Mouse (Mus musculus): Measurements from ENCODE around the gene Sh2b1. TPM values are rescaled to one million over a fixed set of nuclear protein-coding genes. Genes with fewer than 3 reads are reported as not detected.
"Not testable (repeated sequence)": the region's sequence is repeated elsewhere in the genome, so short reads cannot be mapped to it uniquely, and the experiment has no call there.

Sh2b1 gene
- 10 to 100 TPM; 68.5 to 73.5 TPM for total RNA-seq (2021)

DNA sequence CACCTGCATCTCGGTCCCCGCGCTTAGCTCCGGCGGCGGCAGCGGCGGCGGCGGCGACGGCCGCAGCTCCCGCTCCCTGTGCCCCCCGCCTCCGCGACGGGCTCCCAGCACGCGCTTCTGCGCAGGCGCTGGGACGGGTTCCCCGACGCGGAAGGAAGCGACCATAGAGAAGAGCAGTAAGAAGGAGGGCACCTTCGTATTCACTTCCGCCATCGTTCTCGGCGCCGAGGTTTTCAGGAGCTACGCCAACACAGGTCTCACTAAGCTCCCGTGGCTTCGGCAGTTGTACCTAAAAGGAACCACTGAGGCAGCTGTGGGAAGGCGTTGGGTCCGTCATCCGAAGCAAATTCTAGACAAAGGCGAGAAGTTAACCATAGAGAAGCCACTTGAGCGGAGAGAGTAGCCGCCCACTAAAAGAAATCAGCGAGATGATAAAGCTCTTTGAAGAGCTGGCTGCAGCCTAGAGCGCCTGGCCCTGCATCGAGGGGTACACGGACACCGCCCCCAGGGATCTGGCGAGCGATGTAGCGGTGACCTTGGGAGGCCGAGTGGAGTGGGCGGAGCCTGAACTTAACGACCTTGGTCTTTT, at the start of gene Sh2b1:
Gene Sh2b1, minus strand, starts transcription at position 432 of the 589 bp plus-strand sequence.
- intact Hi-C loops (cut with DNase I): loop anchor here (5.0 kb wide), 1 partner anchor 78 kb away; the partner anchor contains the start of gene Nfatc2ip

DNA sequence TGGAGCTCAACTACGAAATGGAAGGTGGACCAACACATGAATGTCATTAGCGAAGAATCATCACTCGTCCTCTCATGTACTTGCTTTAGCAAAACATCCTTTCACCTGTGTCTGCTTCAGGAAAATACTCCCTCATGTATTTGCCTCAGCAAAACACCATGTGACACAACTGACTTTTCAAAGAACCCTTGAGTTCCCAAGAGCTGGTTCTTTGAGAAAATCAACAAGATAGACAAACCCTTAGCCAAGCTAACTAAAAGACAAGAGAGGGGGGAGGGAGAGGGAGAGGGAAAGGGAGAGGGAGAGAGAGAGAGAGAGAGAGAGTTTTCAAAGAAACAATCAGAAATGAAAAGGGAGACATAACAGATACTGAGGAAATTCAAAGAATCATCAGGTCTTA, 48.1 kb upstream of the Sh2b1 start:
- DNase-seq (ENCODE audit: low spot score in 2 of 2): no peak
- intact Hi-C loops (cut with DNase I): no loop called here

More for the DNA sequence above, at the start of gene Sh2b1:
- DNase-seq (ENCODE audit: low spot score in 2 of 2): peak; percentile 89 to 91

DNA sequence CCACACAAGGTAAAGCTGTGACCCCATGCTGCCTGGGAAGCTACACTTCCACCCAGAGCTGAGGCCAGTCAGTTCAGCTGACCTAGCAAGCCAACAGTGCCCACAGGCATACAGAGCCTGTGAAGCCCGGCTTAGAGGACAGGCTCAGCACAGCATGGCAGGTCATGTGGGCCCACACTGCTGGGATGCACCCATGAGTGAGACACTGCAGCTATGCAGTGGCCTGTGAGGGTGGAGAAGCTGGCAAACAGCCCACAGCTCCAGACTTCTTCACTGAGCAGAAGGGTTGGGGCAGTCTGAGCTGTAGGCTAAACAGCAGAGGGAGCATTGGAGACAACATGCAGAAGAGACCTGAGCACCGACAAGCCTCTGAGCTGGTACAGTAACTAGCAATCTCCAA, 44.3 kb upstream of the Sh2b1 start:
- intact Hi-C loops (cut with DNase I): loop anchor here (5.0 kb wide), 1 partner anchor 187 kb away; no protein-coding TSS in a partner anchor
- DNase-seq (ENCODE audit: low spot score in 2 of 2): no peak

DNA sequence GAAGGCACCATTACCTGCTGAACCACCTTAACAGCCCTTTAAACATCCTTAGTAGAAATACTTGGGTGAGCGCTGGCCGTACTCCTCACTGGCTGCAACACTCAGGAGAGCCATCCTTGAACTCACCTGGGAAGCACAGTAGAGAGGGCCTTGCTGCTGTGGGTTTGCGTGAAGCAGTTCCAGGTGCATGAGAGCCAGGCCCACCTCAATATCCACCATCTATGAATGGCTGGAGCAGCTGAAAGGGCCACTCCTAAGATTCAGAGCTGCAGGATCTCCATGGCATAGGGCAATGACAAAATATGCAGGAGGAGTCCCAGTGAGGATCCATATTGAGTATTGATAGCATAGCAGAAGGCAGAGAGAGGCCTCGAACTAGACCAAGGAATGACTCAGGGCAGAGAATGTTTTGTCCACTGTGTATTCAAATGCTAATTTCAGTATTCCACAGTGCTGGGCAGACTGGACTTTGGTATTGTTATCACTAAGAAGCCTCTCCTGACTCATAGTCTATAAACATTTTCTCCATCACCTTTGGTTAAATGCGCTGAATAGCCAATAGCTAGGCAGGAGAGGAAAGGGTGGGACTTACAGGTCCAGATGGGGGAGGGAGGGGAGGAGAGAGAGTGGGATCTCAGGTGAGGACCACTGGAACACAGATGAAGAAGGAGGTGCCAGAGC, 43.2 kb upstream of the Sh2b1 start:
- intact Hi-C loops (cut with DNase I): loop anchor here (5.0 kb wide), 1 partner anchor 186 kb away; no protein-coding TSS in a partner anchor
- no peak for DNase-seq (ENCODE audit: low spot score in 2 of 2)

DNA sequence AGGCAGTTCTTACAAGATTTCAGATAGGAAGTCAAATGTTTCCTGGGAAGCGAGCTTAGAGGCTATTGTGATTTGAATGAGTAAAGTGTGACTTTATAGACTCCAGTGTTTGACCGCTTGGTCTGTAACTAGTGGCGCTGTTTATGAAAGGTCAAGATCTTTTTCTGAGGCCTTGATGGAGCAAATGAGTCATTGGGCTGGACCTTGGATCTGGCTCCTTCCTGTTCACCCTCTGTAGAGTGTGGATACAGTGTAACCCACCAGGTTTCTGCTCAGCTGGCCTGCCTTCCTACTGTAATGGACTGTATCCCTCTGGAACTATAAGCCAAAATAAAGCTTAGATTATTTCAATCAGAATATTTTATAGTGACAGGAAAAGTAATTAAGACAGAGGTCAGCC, 36.1 kb upstream of the Sh2b1 start:
- no peak for DNase-seq (ENCODE audit: low spot score in 2 of 2)
- intact Hi-C loops (cut with DNase I): no loop called here

DNA sequence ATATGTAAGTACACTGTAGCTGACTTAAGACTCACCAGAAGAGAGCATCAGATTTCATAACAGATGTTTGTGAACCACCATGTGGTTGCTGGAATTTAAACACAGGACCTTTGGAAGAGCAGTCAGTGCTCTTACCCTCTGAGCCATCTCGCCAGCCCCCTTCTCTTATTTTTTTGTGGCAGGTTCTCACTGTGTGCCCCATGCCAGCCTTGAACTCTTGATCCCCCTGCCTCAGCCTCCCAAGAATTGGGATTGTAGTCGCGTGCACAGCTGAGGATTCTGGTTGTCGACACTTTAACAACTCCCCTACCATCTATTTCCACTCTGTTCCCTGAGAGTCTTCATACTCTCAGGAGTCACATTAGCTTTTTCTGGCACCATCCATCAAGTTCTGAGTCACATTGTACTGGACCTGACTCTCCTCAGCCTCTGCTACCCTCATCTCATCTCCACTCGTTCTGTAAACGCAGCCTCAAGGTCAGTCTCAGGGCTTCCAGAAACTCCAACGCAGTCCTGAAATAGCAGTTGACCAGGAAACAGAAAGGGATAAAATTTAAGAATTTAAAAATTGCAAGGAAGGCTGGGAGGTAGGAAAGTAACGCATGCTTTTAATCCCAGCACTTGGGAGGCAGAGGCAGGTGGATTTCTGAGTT, 32.0 kb upstream of the Sh2b1 start:
- intact Hi-C loops (cut with DNase I): no loop called here
- DNase-seq (ENCODE audit: low spot score in 2 of 2): no peak

DNA sequence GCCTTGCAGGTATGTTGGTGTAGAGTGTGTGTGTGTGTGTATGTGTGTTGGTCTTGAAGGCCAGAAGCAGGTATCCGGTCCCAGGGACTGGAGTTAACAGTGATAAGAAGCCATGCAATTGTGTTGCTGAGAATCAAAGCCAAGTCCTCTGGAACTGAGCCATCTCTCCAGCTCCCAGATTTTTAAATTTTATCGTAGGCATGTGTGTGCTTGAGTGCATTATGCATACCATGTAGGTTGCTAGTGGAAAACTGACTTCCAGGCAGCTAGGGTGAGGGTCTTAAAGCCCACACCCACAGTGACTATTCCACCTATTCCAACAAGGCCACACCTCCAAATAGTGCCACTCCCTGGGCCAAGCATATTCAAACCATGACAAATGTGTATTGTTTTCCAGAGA, 29.7 kb upstream of the Sh2b1 start:
- no peak for DNase-seq (ENCODE audit: low spot score in 2 of 2)
- intact Hi-C loops (cut with DNase I): loop anchor here (5.0 kb wide), 1 partner anchor 233 kb away; the partner anchor contains the start of gene Sbk1

DNA sequence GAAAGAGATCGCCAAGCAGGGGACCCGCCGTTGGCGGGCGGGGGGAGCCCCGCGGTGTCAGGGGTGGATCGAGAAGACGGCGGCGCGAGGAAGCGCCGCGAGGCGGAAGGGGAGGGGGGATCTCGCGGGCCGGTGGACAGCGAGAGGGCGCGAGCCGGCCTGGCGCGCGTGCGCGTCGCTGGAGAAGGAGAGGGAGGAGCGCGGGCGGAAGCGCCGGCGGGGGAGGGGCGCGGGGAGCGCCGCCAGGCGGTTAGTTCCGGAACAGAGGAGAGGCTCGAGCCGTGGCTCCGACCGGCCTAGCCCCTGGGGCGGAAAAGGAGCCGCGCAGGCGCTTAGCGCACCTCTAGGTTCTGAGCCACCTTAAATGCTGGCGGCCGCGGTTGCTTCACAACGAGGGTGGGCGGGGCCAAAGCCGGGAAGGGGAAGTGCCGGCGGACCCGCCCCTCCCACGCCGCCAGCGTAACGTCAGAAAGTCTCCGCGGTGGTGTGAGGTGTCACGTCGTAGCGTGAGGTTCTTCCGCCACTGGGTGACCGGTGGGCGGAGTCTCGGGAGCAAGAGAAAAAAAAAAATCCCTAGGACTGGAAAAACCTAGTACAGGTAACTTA, 28.2 kb upstream of the Sh2b1 start, which contains the start of gene Atxn2l:
Gene Atxn2l, minus strand, starts transcription at position 165 of the 606 bp plus-strand sequence.
- DNase-seq (ENCODE audit: low spot score in 2 of 2): peak; percentile 99
- intact Hi-C loops (cut with DNase I): loop anchor here (2.0 to 5.0 kb wide), 2 partner anchors 75 to 231 kb away; partner anchors contain the start of genes Rabep2 and Sbk1

DNA sequence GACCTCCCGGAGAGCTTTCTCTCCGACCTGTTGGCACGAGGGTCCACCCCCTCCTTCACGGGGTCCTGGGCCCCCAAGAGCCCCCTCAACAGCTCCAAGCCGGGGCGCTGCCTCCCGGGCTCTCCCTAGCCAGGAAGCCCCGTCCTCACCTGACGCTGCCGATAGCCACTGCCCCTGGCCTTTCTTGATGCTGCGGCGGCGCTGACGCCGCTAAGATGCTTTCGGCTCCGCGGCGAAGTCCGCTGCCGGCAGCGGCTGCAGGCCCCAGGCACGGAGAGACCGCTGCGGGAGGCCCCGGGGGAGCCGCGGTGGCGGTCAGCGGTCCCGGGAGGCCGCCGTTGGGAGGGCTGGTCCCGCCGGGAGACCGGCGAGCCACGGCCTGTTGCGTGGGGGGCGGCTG, 27.5 kb upstream of the Sh2b1 start:
- intact Hi-C loops (cut with DNase I): loop anchor here (1.0 to 5.0 kb wide), 3 partner anchors 15 to 230 kb away; partner anchors contain the start of genes Rabep2, Sbk1 and Tufm
- no peak for DNase-seq (ENCODE audit: low spot score in 2 of 2)

DNA sequence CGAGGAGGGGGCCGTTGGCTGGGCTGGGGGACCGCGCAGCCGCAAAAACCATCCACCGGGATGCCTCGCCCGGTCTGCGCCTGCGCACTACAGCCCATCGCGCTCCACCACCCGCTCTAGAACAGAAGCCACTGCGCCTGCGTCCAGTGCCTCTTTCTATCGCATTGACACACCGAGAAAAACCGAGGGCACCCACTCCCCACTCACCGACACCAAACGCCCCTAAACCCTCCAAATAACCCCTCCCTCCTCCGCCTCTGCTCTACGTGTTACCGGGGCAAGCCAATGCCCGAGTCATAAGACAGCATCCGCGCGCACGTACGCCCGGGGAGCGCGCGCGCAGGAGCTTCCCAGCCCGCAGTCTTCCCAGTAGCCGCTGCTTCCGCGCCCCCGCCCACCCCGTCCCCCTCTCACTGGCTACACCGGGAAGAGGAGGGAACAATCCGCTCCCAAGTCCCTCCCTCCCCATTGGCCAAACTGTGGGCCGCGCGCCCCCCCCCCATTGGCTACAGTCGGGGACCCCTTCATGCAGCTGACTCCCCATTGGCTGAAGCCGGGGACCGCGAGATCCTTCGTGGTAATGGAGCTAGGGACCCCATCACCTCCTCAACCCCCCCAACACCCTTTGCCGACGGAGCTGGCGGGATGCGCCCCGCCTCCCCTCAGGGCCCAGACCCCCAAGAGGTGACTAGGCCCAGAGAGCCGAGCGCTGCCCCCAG, 27.0 kb upstream of the Sh2b1 start:
- DNase-seq (ENCODE audit: low spot score in 2 of 2): peak; percentile 93 to 95
- intact Hi-C loops (cut with DNase I): loop anchor here (1.0 to 5.0 kb wide), 3 partner anchors 15 to 230 kb away; partner anchors contain the start of genes Rabep2, Sbk1 and Tufm

DNA sequence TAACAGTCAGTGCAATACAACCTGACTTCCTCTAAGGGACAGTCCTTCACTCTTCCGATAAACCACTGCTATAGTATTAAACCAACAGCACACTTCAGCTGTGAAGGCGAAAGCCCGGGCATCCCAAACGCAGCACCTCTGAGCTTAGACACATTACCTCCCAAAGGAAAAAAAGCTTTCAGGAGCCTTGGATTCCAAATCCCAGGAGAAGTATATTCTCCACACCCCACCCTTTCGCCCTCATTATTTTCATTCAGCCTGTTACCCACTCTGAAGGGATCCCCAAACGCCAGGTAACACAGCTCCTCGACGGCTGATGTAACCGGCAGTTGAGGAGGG, 26.4 kb upstream of the Sh2b1 start:
- intact Hi-C loops (cut with DNase I): loop anchor here (1.0 to 5.0 kb wide), 3 partner anchors 14 to 229 kb away; partner anchors contain the start of genes Rabep2, Sbk1 and Tufm
- no peak for DNase-seq (ENCODE audit: low spot score in 2 of 2)

DNA sequence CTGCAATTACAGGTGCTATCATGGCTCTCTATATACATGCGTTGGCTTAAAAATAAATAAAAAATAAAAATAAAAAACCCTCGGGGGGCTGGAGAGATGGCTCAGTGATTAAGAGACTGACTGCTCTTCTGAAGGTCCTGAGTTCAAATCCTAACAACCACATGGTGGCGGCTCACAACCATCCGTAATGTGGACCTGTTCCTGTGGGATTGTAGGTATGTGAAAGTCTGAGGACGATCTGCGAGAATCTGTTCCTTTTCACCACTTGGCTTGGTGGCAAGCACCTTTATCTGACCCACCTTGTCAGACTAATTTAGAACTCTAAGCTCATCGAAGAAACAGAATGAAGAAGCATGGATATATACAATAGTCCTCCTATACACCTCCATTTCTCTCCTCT, 24.2 kb upstream of the Sh2b1 start:
- no peak for DNase-seq (ENCODE audit: low spot score in 2 of 2)
- intact Hi-C loops (cut with DNase I): no loop called here

DNA sequence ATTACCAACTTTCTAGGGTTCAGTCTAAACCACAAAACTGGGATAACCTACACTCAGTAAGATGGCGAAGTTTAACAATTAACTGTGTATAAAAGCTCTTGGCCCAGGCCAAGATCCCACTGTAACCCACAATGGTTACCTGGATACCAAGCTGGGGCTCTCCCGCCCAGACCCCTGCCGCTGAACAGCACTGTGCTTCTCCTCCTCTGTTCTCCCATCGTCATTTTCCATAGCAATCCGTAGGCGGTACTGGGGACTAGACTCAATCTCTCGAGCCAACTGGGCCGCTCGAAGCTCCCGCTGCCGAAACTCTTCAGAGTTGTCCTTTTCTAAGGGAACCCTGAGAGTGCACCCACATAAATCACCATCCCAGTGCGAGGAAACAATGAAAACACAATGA, 22.7 kb upstream of the Sh2b1 start:
- intact Hi-C loops (cut with DNase I): no loop called here
- no peak for DNase-seq (ENCODE audit: low spot score in 2 of 2)

DNA sequence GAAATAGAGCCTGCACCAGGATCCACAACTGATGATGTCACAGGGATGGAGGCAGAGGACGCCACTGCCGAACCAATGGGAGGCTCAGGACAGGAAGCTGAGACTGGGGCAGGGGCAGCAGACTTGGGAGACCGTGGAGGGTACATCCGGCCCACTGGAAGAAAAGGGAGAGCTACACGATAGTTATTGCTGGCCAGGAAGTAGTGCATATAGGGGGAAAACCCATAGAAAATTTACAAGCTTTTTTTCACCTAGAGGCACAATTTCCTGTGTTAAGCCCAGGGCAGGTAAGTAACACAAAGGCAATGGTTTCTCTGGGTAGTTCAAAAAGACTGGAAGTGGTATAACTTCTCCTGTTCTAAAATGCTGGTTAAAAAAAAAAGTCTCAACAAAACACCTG, 21.3 kb upstream of the Sh2b1 start:
- intact Hi-C loops (cut with DNase I): no loop called here
- DNase-seq (ENCODE audit: low spot score in 2 of 2): no peak

DNA sequence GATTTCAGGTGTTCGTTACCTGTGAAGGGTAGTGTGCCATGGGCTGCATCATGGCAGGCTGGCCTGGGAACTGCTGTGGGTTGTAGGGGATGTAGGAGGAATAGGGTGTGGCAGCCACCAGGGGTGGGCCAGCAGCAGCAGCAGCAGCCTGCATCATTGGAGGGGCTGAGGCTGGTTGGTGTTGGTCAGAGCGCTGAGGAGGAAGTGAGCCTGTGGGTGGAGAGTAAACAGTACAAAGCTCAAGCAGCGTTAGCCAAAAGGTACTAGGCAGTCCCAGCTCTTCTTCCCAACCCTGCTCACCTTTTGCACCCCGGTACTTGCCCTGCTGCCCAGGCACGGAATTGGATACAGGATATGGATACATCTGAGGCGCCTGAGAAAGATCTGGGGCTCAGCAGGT, 18.9 kb upstream of the Sh2b1 start:
- DNase-seq (ENCODE audit: low spot score in 2 of 2): no peak
- intact Hi-C loops (cut with DNase I): no loop called here

DNA sequence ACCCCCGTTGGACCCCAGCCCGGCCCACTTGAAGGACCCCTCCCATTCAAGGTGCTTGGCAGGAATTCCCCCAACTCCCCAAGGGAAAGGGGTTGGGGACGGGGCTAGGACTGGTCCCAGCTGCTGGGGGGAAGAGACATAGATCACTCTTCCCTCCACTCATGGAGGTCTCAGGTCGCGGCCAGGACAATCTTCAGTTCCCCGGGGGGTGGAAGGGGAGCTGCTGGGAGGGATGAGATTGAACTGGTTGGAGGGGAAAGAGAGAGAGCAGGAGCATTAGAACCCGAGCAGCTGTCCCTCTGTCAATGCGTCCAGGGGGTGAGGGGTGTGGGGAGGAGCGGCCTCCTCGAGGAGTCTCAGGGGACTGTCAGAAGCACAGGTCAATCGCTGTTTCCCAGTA, 16.7 kb upstream of the Sh2b1 start:
- intact Hi-C loops (cut with DNase I): no loop called here
- DNase-seq (ENCODE audit: low spot score in 2 of 2): no peak

DNA sequence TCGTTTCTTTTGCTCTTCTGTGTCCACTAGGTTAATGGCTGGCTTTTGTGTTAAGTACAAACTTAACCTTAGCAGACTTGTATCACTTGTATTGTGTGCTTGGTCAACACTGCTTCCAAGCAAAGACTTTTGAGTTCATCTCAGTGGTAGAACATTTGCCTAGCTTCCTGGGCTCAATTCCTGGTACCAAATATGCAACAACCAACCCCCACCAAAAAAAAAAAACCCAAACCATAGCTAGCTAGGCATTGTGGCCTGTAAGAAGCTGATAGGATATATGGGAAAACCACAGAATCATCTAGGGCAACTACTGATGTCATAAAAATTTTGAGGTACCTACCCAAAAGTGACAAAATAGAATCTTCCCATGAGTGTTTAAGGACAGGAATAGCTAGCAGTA, 15.8 kb upstream of the Sh2b1 start:
- intact Hi-C loops (cut with DNase I): no loop called here
- no peak for DNase-seq (ENCODE audit: low spot score in 2 of 2)

DNA sequence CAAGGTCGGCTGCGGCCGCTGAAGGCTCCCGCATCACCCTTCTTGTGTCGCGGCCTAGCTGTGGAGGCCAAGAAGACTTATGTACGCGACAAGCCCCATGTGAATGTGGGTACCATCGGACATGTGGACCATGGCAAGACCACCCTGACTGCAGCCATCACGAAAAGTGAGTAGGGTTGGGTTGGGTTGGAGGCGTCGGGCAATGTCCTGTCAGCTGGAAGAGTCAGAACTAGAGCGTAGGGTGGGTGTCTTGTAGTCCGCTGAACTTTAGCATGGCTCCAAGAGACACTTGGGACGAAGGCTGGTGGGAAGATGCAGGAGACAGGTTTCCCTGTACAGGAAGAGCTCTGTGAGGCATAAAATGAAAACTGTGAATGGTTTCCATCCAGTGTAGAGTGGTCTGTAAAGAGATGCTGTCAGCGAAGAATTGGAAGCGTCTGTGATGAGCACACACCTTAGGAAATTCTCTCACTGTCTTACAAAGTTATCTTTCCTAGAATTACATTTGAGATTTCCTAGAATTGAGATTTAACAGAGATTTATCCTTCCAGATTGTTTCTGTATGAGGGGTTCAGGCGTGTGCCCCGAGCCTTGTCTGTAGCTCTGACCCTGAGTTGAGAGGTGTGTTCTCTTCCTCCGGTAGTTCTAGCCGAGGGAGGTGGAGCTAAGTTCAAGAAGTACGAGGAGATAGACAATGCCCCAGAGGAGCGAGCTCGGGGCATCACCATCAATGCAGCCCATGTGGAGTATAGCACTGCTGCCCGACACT, 12.6 kb upstream of the Sh2b1 start:
- intact Hi-C loops (cut with DNase I): loop anchor here (1.0 to 5.0 kb wide), 2 partner anchors 14 to 80 kb away; partner anchors contain the start of gene Eif3c
- not testable (repeated sequence) for DNase-seq (ENCODE audit: low spot score in 2 of 2)

Measured in left cerebral cortex, postnatal 36 days (tissue).